Mouse (Mus musculus): ENCODE data around the gene Fgf14. TPM values are rescaled to one million over a fixed set of nuclear protein-coding genes. Genes with fewer than 3 reads are reported as not detected.

The Fgf14 gene
- 9.6 and 10.5 TPM in 2 replicates for polyA plus RNA-seq (2014; fragmentation: Nextera tagmentation; extraction: Ambion mirVana)

GRCm38 (mm10) chr14:124676506-124677177, at the start of gene Fgf14:
Gene Fgf14 (minus strand): TSS chr14:124677127.
- DNase-seq (ENCODE audit: low spot score, missing footprints) (peak; percentile 93), ATAC-seq (ENCODE audit: low FRiP score) (no peak)
- H3K4me3 ChIP-seq (ENCODE audit: low read depth, low read length): peak within 1 kb of the TSS; percentile 49
- WGBS: 8% methylated on average over 12 of the region's 12 CpGs
- H3K27ac ChIP-seq (ENCODE audit: low read depth, low read length): no peak within 1 kb of the TSS; the same call in 1 of the 2 replicates
- no peaks in the 10 kb centered on the region for H3K36me3 ChIP-seq (ENCODE audit: control insufficient read depth, insufficient read depth, low read length)
- peak within 1 kb of the TSS; percentile 90 for H3K4me2 ChIP-seq
- peaks cover 15% of the 10 kb centered on the region for H3K4me1 ChIP-seq (ENCODE audit: control insufficient read depth, insufficient read depth, low read length)
- H3K27me3 ChIP-seq (ENCODE audit: control insufficient read depth, insufficient read depth, low read length): no peaks in the 10 kb centered on the region
- H3K9me3 ChIP-seq (ENCODE audit: control insufficient read depth, low read length): no peaks in the 10 kb centered on the region
- H3K9ac ChIP-seq (ENCODE audit: low read length): peak within 1 kb of the TSS; percentile 69

DNA sequence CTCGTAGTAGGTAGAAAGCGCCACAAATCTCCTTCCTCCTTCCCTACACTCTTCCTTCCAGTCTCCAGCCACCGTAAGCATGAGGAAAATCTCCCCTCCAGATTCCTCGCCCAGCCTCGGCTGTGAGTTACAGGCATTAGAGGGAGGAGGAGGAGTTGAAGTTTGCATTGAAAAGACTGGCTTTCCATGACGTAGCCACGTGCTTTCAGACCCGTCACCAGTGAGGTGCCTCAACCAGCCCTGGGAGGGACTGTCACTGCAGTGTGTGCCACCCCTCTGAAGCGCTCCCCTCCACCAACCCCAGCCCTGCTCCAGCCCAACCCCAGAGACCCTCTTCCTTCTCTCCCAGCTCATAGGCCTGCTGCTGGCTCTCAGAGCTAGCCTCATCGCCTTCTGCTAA, 452 bp upstream of the Fgf14 start:
- Histone ChIP-seq H3K27me3 (ENCODE audit: control insufficient read depth, insufficient read depth, low read length) (no peaks in the 10 kb centered on the region), H3K4me3 (ENCODE audit: low read depth, low read length) (peak overlapping the region; percentile 49), H3K36me3 (ENCODE audit: control insufficient read depth, insufficient read depth, low read length) (no peaks in the 10 kb centered on the region), H3K4me2 (peak overlapping the region; percentile 90), H3K4me1 (ENCODE audit: control insufficient read depth, insufficient read depth, low read length) (peaks cover 15% of the 10 kb centered on the region), H3K27ac (ENCODE audit: low read depth, low read length) (no peak overlapping the region; the same call in 1 of the 2 replicates), H3K9ac (ENCODE audit: low read length) (peak overlapping the region; percentile 69), H3K9me3 (ENCODE audit: control insufficient read depth, low read length) (no peaks in the 10 kb centered on the region)
- WGBS: 2% methylated on average over 10 of the region's 10 CpGs
- DNase-seq (ENCODE audit: low spot score, missing footprints): peak; percentile 95
- ATAC-seq (ENCODE audit: low FRiP score): peak; percentile 94

- Histone ChIP-seq H3K27ac (ENCODE audit: low read depth, low read length) (no peak overlapping the region), H3K4me1 (ENCODE audit: control insufficient read depth, insufficient read depth, low read length) (peaks cover 15% of the 10 kb centered on the region), H3K9ac (ENCODE audit: low read length) (peak overlapping the region; percentile 69), H3K27me3 (ENCODE audit: control insufficient read depth, insufficient read depth, low read length) (no peaks in the 10 kb centered on the region), H3K4me2 (peak overlapping the region; percentile 90), H3K36me3 (ENCODE audit: control insufficient read depth, insufficient read depth, low read length) (no peaks in the 10 kb centered on the region), H3K9me3 (ENCODE audit: control insufficient read depth, low read length) (no peaks in the 10 kb centered on the region), H3K4me3 (ENCODE audit: low read depth, low read length) (peak overlapping the region; percentile 49)
- ATAC-seq (ENCODE audit: low FRiP score): peak; percentile 49
- 8% methylated on average over 23 of the region's 23 CpGs for WGBS
- peak; percentile 94 for DNase-seq (ENCODE audit: low spot score, missing footprints)
These were observed 1.0 kb downstream of the Fgf14 start for GRCm38 (mm10) chr14:124675654-124676505.

GRCm38 (mm10) chr14:124675142-124675653, 1.7 kb downstream of the Fgf14 start:
- WGBS: under 1% methylated on average over 21 of the region's 21 CpGs
- H3K27me3 ChIP-seq (ENCODE audit: control insufficient read depth, insufficient read depth, low read length): no peaks in the 10 kb centered on the region
- H3K27ac ChIP-seq (ENCODE audit: low read depth, low read length): no peak overlapping the region
- no peaks in the 10 kb centered on the region for H3K9me3 ChIP-seq (ENCODE audit: control insufficient read depth, low read length)
- DNase-seq (ENCODE audit: low spot score, missing footprints) (peak; percentile 94), ATAC-seq (ENCODE audit: low FRiP score) (peak; percentile 49)
- H3K9ac ChIP-seq (ENCODE audit: low read length): peak overlapping the region; percentile 69
- H3K4me2 ChIP-seq: peak overlapping the region; percentile 90
- peaks cover 19% of the 10 kb centered on the region for H3K4me1 ChIP-seq (ENCODE audit: control insufficient read depth, insufficient read depth, low read length)
- peak overlapping the region; percentile 49 for H3K4me3 ChIP-seq (ENCODE audit: low read depth, low read length)
- H3K36me3 ChIP-seq (ENCODE audit: control insufficient read depth, insufficient read depth, low read length): no peaks in the 10 kb centered on the region

DNA sequence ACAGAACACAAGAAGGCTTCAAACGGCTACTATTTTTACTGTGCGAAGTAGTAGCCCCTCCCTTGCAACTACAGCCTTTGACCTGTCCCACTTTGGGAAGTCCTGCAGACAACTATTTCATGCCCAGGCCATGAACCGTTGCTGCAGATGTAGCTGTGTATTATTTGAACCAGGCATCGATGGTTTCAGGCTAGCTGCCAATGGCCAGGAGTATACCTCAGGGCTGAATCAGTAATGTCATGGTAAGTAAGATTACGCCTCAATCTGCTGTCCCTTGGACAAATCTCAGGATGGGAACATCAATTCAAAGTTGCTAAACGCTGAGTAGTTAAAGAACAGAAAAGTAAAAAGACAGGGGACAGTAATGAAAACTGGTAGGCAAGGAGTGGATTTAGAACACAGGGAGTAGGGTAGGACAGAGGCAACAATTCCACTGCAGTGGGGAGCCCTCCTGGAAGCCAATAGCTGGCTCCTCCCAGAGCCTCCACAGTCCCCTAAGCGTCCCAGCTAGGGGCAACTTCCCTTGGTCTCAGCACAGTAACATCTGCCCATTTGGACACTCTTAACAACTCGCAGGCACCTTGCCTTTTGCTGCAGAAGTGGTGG, 2.3 kb downstream of the Fgf14 start:
- no peak overlapping the region for H3K27ac ChIP-seq (ENCODE audit: low read depth, low read length)
- 23% methylated on average over 8 of the region's 8 CpGs for WGBS

DNA sequence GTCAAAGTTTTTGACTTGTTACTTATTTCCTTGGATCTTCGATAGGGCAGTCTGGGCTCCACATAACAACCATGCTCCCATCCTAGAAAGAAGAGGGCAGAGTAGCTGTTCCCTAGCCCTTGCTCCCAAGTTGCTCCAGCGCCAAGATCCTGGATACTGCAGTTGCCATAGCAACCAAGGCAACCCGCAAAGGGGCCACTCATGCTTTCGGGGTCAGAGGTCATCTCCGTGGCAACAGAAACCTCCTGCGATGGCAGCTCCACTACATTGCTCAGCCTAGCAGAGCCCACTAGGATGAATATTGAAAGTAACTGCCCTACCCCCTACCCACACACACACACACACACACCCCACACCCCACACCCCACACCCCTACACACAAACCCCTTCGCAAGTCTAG, 7.2 kb downstream of the Fgf14 start:
- H3K4me2 ChIP-seq: peak overlapping the region; percentile 16; the same call in 1 of the 2 replicates
- peaks cover 14% of the 10 kb centered on the region for H3K4me1 ChIP-seq (ENCODE audit: control insufficient read depth, insufficient read depth, low read length)
- WGBS: 6% methylated on average over 7 of the region's 7 CpGs
- H3K27ac ChIP-seq (ENCODE audit: low read depth, low read length): no peak overlapping the region; the same call in 1 of the 2 replicates
- no peaks in the 10 kb centered on the region for H3K36me3 ChIP-seq (ENCODE audit: control insufficient read depth, insufficient read depth, low read length)
- H3K27me3 ChIP-seq (ENCODE audit: control insufficient read depth, insufficient read depth, low read length): no peaks in the 10 kb centered on the region
- DNase-seq (ENCODE audit: low spot score, missing footprints) (peak; percentile 99), ATAC-seq (ENCODE audit: low FRiP score) (peak; percentile 99)
- H3K9me3 ChIP-seq (ENCODE audit: control insufficient read depth, low read length): no peaks in the 10 kb centered on the region
- H3K4me3 ChIP-seq (ENCODE audit: low read depth, low read length): no peak overlapping the region
- H3K9ac ChIP-seq (ENCODE audit: low read length): no peak overlapping the region

More for the DNA sequence above, 2.3 kb downstream of the Fgf14 start:
- Histone ChIP-seq H3K4me2 (peak overlapping the region; percentile 90), H3K9ac (ENCODE audit: low read length) (peak overlapping the region; percentile 69), H3K9me3 (ENCODE audit: control insufficient read depth, low read length) (no peaks in the 10 kb centered on the region), H3K4me3 (ENCODE audit: low read depth, low read length) (peak overlapping the region; percentile 49), H3K36me3 (ENCODE audit: control insufficient read depth, insufficient read depth, low read length) (no peaks in the 10 kb centered on the region), H3K27me3 (ENCODE audit: control insufficient read depth, insufficient read depth, low read length) (no peaks in the 10 kb centered on the region), H3K4me1 (ENCODE audit: control insufficient read depth, insufficient read depth, low read length) (peaks cover 21% of the 10 kb centered on the region)
- DNase-seq (ENCODE audit: low spot score, missing footprints) (peak; percentile 91), ATAC-seq (ENCODE audit: low FRiP score) (no peak; the same call in 1 of the 2 replicates)

DNA sequence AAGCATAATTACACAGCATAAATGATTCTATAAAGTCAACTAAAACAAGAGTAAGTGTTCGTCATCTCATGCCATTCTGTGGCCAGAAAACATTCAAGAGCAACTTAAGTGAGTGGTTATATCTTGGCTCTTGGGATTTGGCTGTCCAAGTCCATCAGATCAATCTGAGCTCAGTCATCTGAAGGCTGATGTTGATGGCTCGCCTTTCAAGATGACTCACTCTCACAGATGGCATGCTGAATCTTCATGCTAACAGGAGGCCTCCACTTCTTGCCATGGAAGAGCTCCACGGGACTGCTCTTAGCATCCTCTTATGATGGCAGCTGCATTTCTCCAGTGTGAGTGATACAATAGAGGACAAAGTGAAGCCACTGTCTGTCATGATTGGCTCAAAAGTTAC, 34.1 kb downstream of the Fgf14 start:
- DNase-seq (ENCODE audit: low spot score, missing footprints): no peak
- H3K4me3 ChIP-seq (ENCODE audit: low read depth, low read length): no peak overlapping the region
- no peaks in the 10 kb centered on the region for H3K27me3 ChIP-seq (ENCODE audit: control insufficient read depth, insufficient read depth, low read length)
- no peaks in the 10 kb centered on the region for H3K4me1 ChIP-seq (ENCODE audit: control insufficient read depth, insufficient read depth, low read length)
- H3K9me3 ChIP-seq (ENCODE audit: control insufficient read depth, low read length): no peaks in the 10 kb centered on the region
- WGBS: 84% methylated on average over 3 of the region's 3 CpGs
- no peak overlapping the region for H3K4me2 ChIP-seq
- H3K9ac ChIP-seq (ENCODE audit: low read length): no peak overlapping the region
- H3K27ac ChIP-seq (ENCODE audit: low read depth, low read length): no peak overlapping the region
- ATAC-seq (ENCODE audit: low FRiP score): no peak
- no peaks in the 10 kb centered on the region for H3K36me3 ChIP-seq (ENCODE audit: control insufficient read depth, insufficient read depth, low read length)

DNA sequence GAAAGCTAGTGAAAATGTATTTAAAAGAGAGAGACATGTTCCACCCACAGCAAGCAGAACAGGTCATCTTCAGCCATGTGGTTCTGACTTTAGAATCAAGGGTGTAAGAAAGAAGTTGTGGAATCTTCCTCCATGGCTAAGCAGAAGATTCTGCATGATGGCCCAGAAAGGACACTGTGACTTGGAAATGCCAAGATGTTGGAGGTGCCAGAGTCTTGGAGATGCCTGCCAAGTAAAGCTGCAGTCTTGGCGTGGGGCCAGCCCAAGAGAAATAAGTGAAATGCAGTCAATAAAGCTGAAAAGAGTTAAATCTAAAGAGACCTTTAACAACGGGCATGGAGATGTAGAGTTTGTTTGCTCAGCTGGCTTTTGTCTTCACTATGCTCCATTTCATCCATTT, 42.0 kb downstream of the Fgf14 start:
- 51% methylated on average over 2 of the region's 2 CpGs for WGBS
- Histone ChIP-seq H3K4me3 (ENCODE audit: low read depth, low read length) (no peak overlapping the region), H3K4me2 (no peak overlapping the region), H3K27ac (ENCODE audit: low read depth, low read length) (no peak overlapping the region), H3K9ac (ENCODE audit: low read length) (no peak overlapping the region), H3K9me3 (ENCODE audit: control insufficient read depth, low read length) (no peaks in the 10 kb centered on the region), H3K27me3 (ENCODE audit: control insufficient read depth, insufficient read depth, low read length) (no peaks in the 10 kb centered on the region), H3K36me3 (ENCODE audit: control insufficient read depth, insufficient read depth, low read length) (no peaks in the 10 kb centered on the region), H3K4me1 (ENCODE audit: control insufficient read depth, insufficient read depth, low read length) (no peaks in the 10 kb centered on the region)
- ATAC-seq (ENCODE audit: low FRiP score) (0 out of 2 replicates have a peak, but pooled peaks have one; percentile 11), DNase-seq (ENCODE audit: low spot score, missing footprints) (no peak)

All from midbrain, embryonic 11.5 days (tissue).